Mouse (Mus musculus) C2C12 (cell line): ENCODE results near the gene Slc35a1.

Experiments used
- CTCF ChIP-seq: IDR thresholded peaks from one replicate; pipeline ENCODE4 v1.5.1; 2011; ENCODE audit not compliant: control insufficient read depth, insufficient read depth, insufficient read length
- FOSL1 ChIP-seq: IDR thresholded peaks from one replicate; pipeline ENCODE4 v1.8.0; 2011; ENCODE audit warnings: mild to moderate bottlenecking, low read length; ENCODE audit not compliant: poor library complexity, insufficient read depth, severe bottlenecking
- MAX ChIP-seq: IDR thresholded peaks from one replicate; pipeline ENCODE4 v1.6.1; 2011; ENCODE audit warnings: mild to moderate bottlenecking, control low read depth
- MYOD1 ChIP-seq: IDR thresholded peaks from one replicate; pipeline ENCODE4 v1.6.1; 2011; ENCODE audit warnings: low read depth; ENCODE audit not compliant: control insufficient read depth, insufficient read length
- MYOG ChIP-seq: IDR thresholded peaks from one replicate; pipeline ENCODE4 v1.6.1; 2011; ENCODE audit not compliant: control insufficient read depth, insufficient read length; ENCODE audit errors: extremely low read depth
- USF1 ChIP-seq: IDR thresholded peaks from one replicate; pipeline ENCODE4 v1.6.1; 2011; ENCODE audit warnings: low read depth, mild to moderate bottlenecking, control low read depth, moderate library complexity

DNA sequence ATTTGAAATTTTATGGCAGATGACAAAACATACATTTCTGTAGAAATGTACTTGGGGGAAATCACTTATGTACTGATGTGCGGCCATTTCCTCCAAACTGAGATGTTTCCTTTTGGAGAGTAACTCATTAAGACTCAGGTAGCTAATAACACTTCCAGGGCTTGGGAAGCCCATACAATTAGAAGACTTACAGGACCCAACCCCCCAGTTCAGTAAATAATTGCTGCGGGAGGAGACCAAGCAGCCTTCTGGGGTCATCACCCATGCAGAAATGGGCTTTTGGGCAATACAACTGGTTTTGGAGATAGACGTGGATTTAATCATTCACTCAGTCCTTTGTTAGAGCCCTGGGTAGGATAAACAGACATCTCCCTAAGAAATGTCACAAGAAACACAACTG is 20.0 kb upstream of the Slc35a1 start:
- no peak for TF ChIP-seq CTCF
- no peak for TF ChIP-seq MYOD1
- no peak for TF ChIP-seq MAX
- no peak for TF ChIP-seq MYOG
- no peak for TF ChIP-seq USF1
- no peak for TF ChIP-seq FOSL1
